Mouse (Mus musculus): ENCODE data around the gene Trmt2b.

DNA sequence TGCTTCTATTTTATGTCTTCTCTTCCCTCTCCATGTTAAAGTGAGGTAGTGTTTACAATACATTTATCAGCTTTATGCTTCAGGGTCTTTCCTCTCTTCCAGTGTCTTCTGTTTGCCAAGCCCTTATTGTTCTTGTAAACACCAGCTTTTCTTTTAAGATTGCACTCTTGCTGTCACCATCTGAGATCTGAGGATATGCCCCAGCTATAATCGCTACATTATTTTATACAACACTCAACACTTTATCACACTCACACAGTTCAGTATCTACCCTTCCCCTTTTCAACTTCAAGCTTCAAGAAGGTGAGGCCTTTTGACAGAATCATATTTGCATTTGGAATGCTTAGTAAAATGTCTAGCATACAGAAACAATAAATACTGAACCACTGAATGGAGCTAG, 26.5 kb upstream of the Trmt2b start:
- TF ChIP-seq CTCF (IDR thresholded peaks at IDR 0.05; ENCODE audit: borderline replicate concordance, insufficient read depth, low read depth, low read length), result no peak
- no peak for TF ChIP-seq POLR2A (IDR thresholded peaks at IDR 0.05; ENCODE audit: borderline replicate concordance, insufficient read depth, low read length)
